36 mouse cellular contexts compared by ENCODE assay signal in the genomic region with DNA sequence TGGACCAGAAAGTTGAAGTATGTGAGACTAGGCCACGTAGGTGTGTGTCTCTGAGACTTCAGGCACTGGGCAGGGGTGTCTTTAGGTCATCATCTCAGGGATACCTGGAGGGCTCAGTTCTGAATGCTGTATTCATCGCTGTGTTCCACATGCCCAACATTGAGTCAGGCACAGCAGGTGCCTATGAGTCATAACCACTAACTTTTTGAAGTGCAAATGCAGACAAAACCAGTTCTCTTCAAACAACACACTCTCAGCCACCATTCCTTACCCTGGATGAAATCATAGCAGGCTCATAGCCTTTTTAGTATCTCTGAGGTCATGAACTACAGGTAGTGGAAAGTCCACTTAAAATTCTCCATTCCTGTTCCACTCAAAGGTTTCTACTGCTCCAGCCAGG. TPM values are rescaled to one million over a fixed set of nuclear protein-coding genes. Genes with fewer than 3 reads are reported as not detected.
DNase-seq lines count a peak whose midpoint lies in the region; ATAC-seq and TF ChIP-seq lines count a peak whose summit lies in the region.
"Had no signal": no experiment of that assay in that cellular context is flagged by ENCODE, and none has a peak within 500 bp of the region (broad histone marks: within the 10 kb centered on the region; RNA-seq: fewer than 3 reads in every experiment).

No protein-coding gene starts in this region.

- ATAC-seq in frontal cortex, adult (ENCODE audit: low TSS enrichment): peak; percentile 64; the same call in 1 of the 2 replicates
- ATAC-seq in inflammation-experienced regulatory T-cells, adult 6 months: peak; percentile 54

- no peak overlapping the region for H3K4me3 ChIP-seq in gastrocnemius, adult 2 months
- H3K4me3 ChIP-seq: forebrain, embryonic 12.5 days; heart, embryonic 13.5 days; hindbrain, embryonic 12.5 days; limb, embryonic 10.5 days; neural tube, embryonic 13.5 days had no signal

- no peak overlapping the region for H3K27ac ChIP-seq in gastrocnemius, adult 2 months
- H3K27ac ChIP-seq: forebrain, embryonic 12.5 days; heart, embryonic 13.5 days; hindbrain, embryonic 12.5 days; kidney, postnatal 0 days; limb, embryonic 10.5 days; neural tube, embryonic 13.5 days had no signal

- intact Hi-C loops in gastrocnemius, adult 2 months (cut with DNase I): no loop called here

- no peak for DNase-seq in frontal cortex, postnatal 14 days (ENCODE audit: low spot score in 2 of 2)
- DNase-seq in lung, postnatal 36 days: peak; percentile 28
- DNase-seq in lung, postnatal 25 days (ENCODE audit: low spot score): no peak
- DNase-seq in adipocyte (ENCODE audit: low spot score): no peak
- no peak for DNase-seq in gastrocnemius, adult 2 months
- DNase-seq: adrenal gland, postnatal 36 days; cerebellum, adult 11 months; cerebellum, postnatal 10 days; gastrocnemius, postnatal 10 days; heart, postnatal 14 days; kidney, adult 18-20 months; lung, postnatal 14 days; midbrain, embryonic 14.5 days; retina, postnatal 1 day; right cerebral cortex, postnatal 25 days; spleen, adult 18-20 months; thymus, postnatal 36 days had no signal

- no peak for TF ChIP-seq CTCF in gastrocnemius, adult 2 months (IDR thresholded peaks at IDR 0.05)

RNA-seq across cellular contexts. Expression of gene S100a6, which starts 16.6 kb away (rescaled TPM):
- 1,000 to 10,000 TPM in 1 of 3 experiments, 100 to 1,000 TPM in 2; 212 to 1,342 (median 247) TPM for polyA plus RNA-seq in inflammation-experienced regulatory T-cells, adult 6 months (2017; shearing (Covaris generic))
- total RNA-seq in gastrocnemius, adult 2 months (2021): 100 to 1,000 TPM in 1 of 2 experiments, 10 to 100 TPM in 1; 52.2 to 123 TPM

RNA-seq across cellular contexts. Expression of gene S100a5, which starts 21.0 kb away (rescaled TPM):
- not detected for polyA plus RNA-seq in inflammation-experienced regulatory T-cells, adult 6 months (2017; shearing (Covaris generic))
- total RNA-seq in gastrocnemius, adult 2 months (2021): 1 to 10 TPM in 1 of 2 experiments, not detected in 1; 2.7 TPM
- total RNA-seq: adrenal gland, adult 18-20 months; adrenal gland, postnatal 36 days; gastrocnemius, postnatal 10 days; granulocyte monocyte progenitor cell, adult 5-6 weeks; heart, postnatal 14 days; layer of hippocampus, postnatal 10 days; liver, adult 2 months; megakaryocyte-erythroid progenitor cell, adult 5-6 weeks had no signal
- polyA plus RNA-seq: cortical plate, adult 2 months; embryonic facial prominence, embryonic 11.5 days; forebrain, embryonic 12.5 days; heart, embryonic 13.5 days; hindbrain, embryonic 12.5 days; large intestine, adult 2 months; limb, embryonic 10.5 days; liver, adult 2 months; liver, embryonic 16.5 days; midbrain, embryonic 14.5 days; neural tube, embryonic 13.5 days had no signal

RNA-seq across cellular contexts. Expression of gene S100a7a, which starts 24.5 kb away (rescaled TPM):
- not detected for polyA plus RNA-seq in inflammation-experienced regulatory T-cells, adult 6 months (2017; shearing (Covaris generic))
- under 1 TPM in 1 of 2 experiments, not detected in 1; 0.17 TPM for total RNA-seq in gastrocnemius, adult 2 months (2021)
- total RNA-seq: gastrocnemius, postnatal 10 days; granulocyte monocyte progenitor cell, adult 5-6 weeks; liver, adult 2 months; megakaryocyte-erythroid progenitor cell, adult 5-6 weeks had no signal
- polyA plus RNA-seq: embryonic facial prominence, embryonic 11.5 days; forebrain, embryonic 12.5 days; heart, embryonic 13.5 days; hindbrain, embryonic 12.5 days; limb, embryonic 10.5 days; liver, adult 2 months; midbrain, embryonic 14.5 days; neural tube, embryonic 13.5 days had no signal

RNA-seq across cellular contexts. Expression of gene S100a4, which starts 25.7 kb away (rescaled TPM):
- polyA plus RNA-seq in inflammation-experienced regulatory T-cells, adult 6 months (2017; shearing (Covaris generic)): 100 to 1,000 TPM in 1 of 3 experiments, 10 to 100 TPM in 2; 65.2 to 589 (median 72.0) TPM
- 10 to 100 TPM in 1 of 2 experiments, 1 to 10 TPM in 1; 9.5 to 17.4 TPM for total RNA-seq in gastrocnemius, adult 2 months (2021)
- polyA plus RNA-seq: neural tube, embryonic 13.5 days had no signal

RNA-seq across cellular contexts. Expression of gene Gm42674, which starts 27.6 kb away (rescaled TPM):
- polyA plus RNA-seq in inflammation-experienced regulatory T-cells, adult 6 months (2017; shearing (Covaris generic)): not detected
- total RNA-seq in gastrocnemius, adult 2 months (2021): not detected
- total RNA-seq: adrenal gland, adult 18-20 months; adrenal gland, postnatal 36 days; gastrocnemius, postnatal 10 days; granulocyte monocyte progenitor cell, adult 5-6 weeks; heart, postnatal 14 days; layer of hippocampus, postnatal 10 days; left cerebral cortex, adult 8-10 months; liver, adult 2 months; megakaryocyte-erythroid progenitor cell, adult 5-6 weeks had no signal
- polyA plus RNA-seq: cortical plate, adult 2 months; embryonic facial prominence, embryonic 11.5 days; forebrain, embryonic 12.5 days; frontal cortex, adult 2 months; heart, embryonic 13.5 days; hindbrain, embryonic 12.5 days; kidney, postnatal 0 days; large intestine, adult 2 months; limb, embryonic 10.5 days; liver, adult 2 months; liver, embryonic 16.5 days; midbrain, embryonic 14.5 days; neural tube, embryonic 13.5 days had no signal
